Mouse (Mus musculus) spleen, postnatal 14 days (tissue): ENCODE measurements around the gene Crtc1.

Experiments used
- DNase-seq, 2 experiments: peaks; one replicate each; pipeline ENCODE4 v3.0.0; 2021 to 2022; ENCODE audit warnings: low spot score in 2 of 2

Gene Crtc1

GRCm38 (mm10) chr8:70383287-70383686 is 56.1 kb downstream of the Crtc1 start:
- peak in 1 of 2 experiments; percentile 62 for DNase-seq

- DNase-seq, result no peak
Measured at GRCm38 (mm10) chr8:70380069-70380468, 59.3 kb downstream of the Crtc1 start.

- no peak for DNase-seq
Measured at GRCm38 (mm10) chr8:70377049-70377448, 62.3 kb downstream of the Crtc1 start.

GRCm38 (mm10) chr8:70376275-70376741 is 63.1 kb downstream of the Crtc1 start:
- DNase-seq, result no peak

GRCm38 (mm10) chr8:70375212-70375859 is 64.0 kb downstream of the Crtc1 start:
- DNase-seq, result no peak

GRCm38 (mm10) chr8:70374318-70374927 is 65.0 kb downstream of the Crtc1 start:
- DNase-seq, result peak; percentile 49 to 58

GRCm38 (mm10) chr8:70373397-70374317 is 65.7 kb downstream of the Crtc1 start, which contains the start of gene Comp:
TSS of gene Comp (plus strand) at chr8:70373558.
- no peak for DNase-seq

GRCm38 (mm10) chr8:70371951-70372350 is 67.4 kb downstream of the Crtc1 start:
- DNase-seq, result no peak

GRCm38 (mm10) chr8:70370476-70370875 is 68.9 kb downstream of the Crtc1 start:
- DNase-seq, result no peak

- no peak for DNase-seq
Measured at GRCm38 (mm10) chr8:70366588-70366987, 72.8 kb downstream of the Crtc1 start.

GRCm38 (mm10) chr8:70364066-70364465 is 75.3 kb downstream of the Crtc1 start:
- DNase-seq, result no peak

GRCm38 (mm10) chr8:70361484-70362032 is 77.8 kb downstream of the Crtc1 start:
- DNase-seq, result no peak

GRCm38 (mm10) chr8:70360769-70361168 is 78.6 kb downstream of the Crtc1 start:
- DNase-seq, result no peak

GRCm38 (mm10) chr8:70359411-70359810 is 80.0 kb downstream of the Crtc1 start:
- no peak for DNase-seq

GRCm38 (mm10) chr8:70356111-70356510 is 83.3 kb downstream of the Crtc1 start:
- no peak for DNase-seq

- DNase-seq, result no peak
Measured at GRCm38 (mm10) chr8:70354004-70354403, 85.4 kb downstream of the Crtc1 start.

- DNase-seq, result peak; percentile 99
Measured at GRCm38 (mm10) chr8:70353194-70353817, 86.1 kb downstream of the Crtc1 start, which contains the start of gene Upf1. TSS of gene Upf1 (minus strand) at chr8:70353278.

- DNase-seq, result peak in 1 of 2 experiments; percentile 41
Measured at GRCm38 (mm10) chr8:70352657-70353151, 86.7 kb downstream of the Crtc1 start.

GRCm38 (mm10) chr8:70352000-70352384 is 87.4 kb downstream of the Crtc1 start:
- no peak for DNase-seq

- DNase-seq, result no peak
Measured at GRCm38 (mm10) chr8:70351035-70351999, 88.1 kb downstream of the Crtc1 start.
